Mouse (Mus musculus) G1E (cell line): ENCODE results near the gene Macrod2. TPM values are rescaled to one million over a fixed set of nuclear protein-coding genes. Genes with fewer than 3 reads are reported as not detected.

Source experiments
- ATAC-seq: 2 replicates; pipeline ENCODE4 v1.8.0; 2016; ENCODE audit warnings: mild to moderate bottlenecking; ENCODE audit not compliant: insufficient number of reproducible peaks, poor library complexity, low FRiP score, severe bottlenecking; ENCODE audit errors: extremely low read depth
- DNase-seq: peaks from one replicate; pipeline ENCODE4 v3.0.0; 2012; ENCODE audit warnings: low spot score
- H3K27me3 ChIP-seq: 2 replicates; pipeline ENCODE4 v1.6.1; 2012; ENCODE audit warnings: mild to moderate bottlenecking, low read length, inconsistent platforms; ENCODE audit not compliant: insufficient read depth
- H3K36me3 ChIP-seq: replicated peaks from 2 replicates; pipeline ENCODE3; 2012; ENCODE audit warnings: mild to moderate bottlenecking, inconsistent platforms
- H3K4me1 ChIP-seq: 2 replicates; pipeline ENCODE4 v1.6.1; 2012; ENCODE audit warnings: low read depth, low read length, inconsistent platforms, mixed read lengths; ENCODE audit not compliant: insufficient read depth
- H3K4me3 ChIP-seq: 2 replicates; pipeline ENCODE4 v1.5.1; 2012; ENCODE audit warnings: low read depth, mild to moderate bottlenecking, inconsistent platforms, low read length, moderate library complexity, mixed read lengths
- H3K9me3 ChIP-seq: replicated peaks from 2 replicates; pipeline ENCODE4 v1.6.1; 2012; ENCODE audit warnings: inconsistent platforms
- CTCF ChIP-seq: IDR thresholded peaks from 2 replicates; pipeline ENCODE4 v1.5.1; 2012; ENCODE audit warnings: low read depth, low read length, inconsistent platforms, mixed read lengths
- GATA1 ChIP-seq: IDR thresholded peaks from 2 replicates; pipeline ENCODE4 v1.6.1; 2012; ENCODE audit warnings: borderline replicate concordance, low read length, inconsistent platforms, mixed read lengths
- GATA2 ChIP-seq: IDR thresholded peaks from 2 replicates; pipeline ENCODE4 v1.6.1; 2012; ENCODE audit warnings: low read depth, low read length, inconsistent platforms, borderline replicate concordance
- POLR2AphosphoS5 ChIP-seq: IDR thresholded peaks from 2 replicates; pipeline ENCODE4 v1.6.1; 2012; ENCODE audit warnings: low read depth, low read length, inconsistent platforms; ENCODE audit not compliant: insufficient replicate concordance
- TAL1 ChIP-seq: conservative IDR thresholded peaks from 2 replicates; pipeline ENCODE4 v1.6.1; 2012; ENCODE audit warnings: low read depth, low read length, inconsistent platforms, mixed read lengths
- polyA plus RNA-seq: library from polyadenylated mRNA; stranded (reverse); fragments of >175 nt; gene quantifications from 2 replicates; pipeline ENCODE4 v1.2.3, GENCODE M21; 2012
- total RNA-seq, 2 experiments: library from RNA; stranded (forward) in 1 of 2; stranded (reverse) in 1 of 2; fragments of 200-1000 nt in 1 of 2; fragments of >200 nt in 1 of 2; fragmentation: Nextera tagmentation in 1 of 2; gene quantifications; 2 replicates each; pipeline ENCODE4 v1.2.3; 2014 to 2017

Gene Macrod2
- total and polyA plus RNA-seq, 3 experiments, result 0.38 TPM; not detected in 2

GRCm38 (mm10) chr2:141005616-141006015 is 610.5 kb downstream of the Macrod2 start:
- DNase-seq, result no peak
- Histone ChIP-seq H3K9me3 (no peaks in the 10 kb centered on the region), H3K4me3 (no peak overlapping the region), H3K36me3 (no peaks in the 10 kb centered on the region), H3K4me1 (no peaks in the 10 kb centered on the region), H3K27me3 (no peaks in the 10 kb centered on the region)
- TF ChIP-seq POLR2AphosphoS5 (no peak), GATA1 (no peak), CTCF (no peak), GATA2 (no peak), TAL1 (no peak)
- ATAC-seq, result no peak

DNA sequence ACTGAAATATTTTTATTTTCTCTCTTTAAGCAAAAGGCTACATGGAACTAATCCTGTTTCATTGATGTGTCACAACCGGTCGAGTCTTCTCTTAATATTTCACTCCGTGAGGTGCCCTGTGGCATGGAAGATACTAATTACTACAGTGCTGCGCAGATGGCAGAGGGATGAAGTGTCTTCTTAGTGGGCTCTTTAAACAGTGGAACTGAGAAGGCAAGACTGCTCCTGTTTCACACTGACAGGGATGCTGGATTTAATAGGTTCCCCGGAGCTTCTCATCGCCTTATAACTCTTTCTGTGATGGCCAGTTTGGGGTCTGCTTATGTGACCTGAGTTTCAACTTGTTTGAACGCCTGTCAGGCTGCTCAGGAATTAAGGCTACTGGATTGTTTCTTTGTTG is 612.6 kb downstream of the Macrod2 start:
- Histone ChIP-seq H3K4me1 (no peaks in the 10 kb centered on the region), H3K27me3 (no peaks in the 10 kb centered on the region), H3K4me3 (no peak overlapping the region), H3K9me3 (0 out of 2 replicates have a peak, but pooled peaks cover 3% of the 10 kb centered on the region), H3K36me3 (no peaks in the 10 kb centered on the region)
- no peak for DNase-seq
- ATAC-seq, result no peak
- TF ChIP-seq TAL1 (no peak), POLR2AphosphoS5 (no peak), CTCF (no peak), GATA1 (no peak), GATA2 (no peak)

- Histone ChIP-seq H3K4me1 (no peaks in the 10 kb centered on the region), H3K27me3 (no peaks in the 10 kb centered on the region), H3K9me3 (0 out of 2 replicates have a peak, but pooled peaks cover 3% of the 10 kb centered on the region), H3K36me3 (no peaks in the 10 kb centered on the region), H3K4me3 (no peak overlapping the region)
- DNase-seq (no peak), ATAC-seq (no peak)
- TF ChIP-seq GATA1, result no peak
- no peak for TF ChIP-seq POLR2AphosphoS5
- TF ChIP-seq TAL1, result no peak
- TF ChIP-seq CTCF, result no peak
- TF ChIP-seq GATA2, result no peak
Observed at GRCm38 (mm10) chr2:141008458-141008857, 613.3 kb downstream of the Macrod2 start.

- Histone ChIP-seq H3K36me3 (no peaks in the 10 kb centered on the region), H3K27me3 (no peaks in the 10 kb centered on the region), H3K4me3 (no peak overlapping the region), H3K9me3 (peaks cover 5% of the 10 kb centered on the region; the same call in 1 of the 2 replicates), H3K4me1 (no peaks in the 10 kb centered on the region)
- DNase-seq, result no peak
- no peak for ATAC-seq
- TF ChIP-seq TAL1 (no peak), GATA2 (no peak), CTCF (no peak), POLR2AphosphoS5 (no peak), GATA1 (no peak)
Observed at GRCm38 (mm10) chr2:141013443-141014165, 618.5 kb downstream of the Macrod2 start.

GRCm38 (mm10) chr2:141022971-141023370 is 627.9 kb downstream of the Macrod2 start:
- TF ChIP-seq CTCF, result no peak
- no peak for TF ChIP-seq GATA2
- no peak for TF ChIP-seq POLR2AphosphoS5
- TF ChIP-seq TAL1, result no peak
- no peak for TF ChIP-seq GATA1
- Histone ChIP-seq H3K4me3 (no peak overlapping the region), H3K36me3 (no peaks in the 10 kb centered on the region), H3K27me3 (no peaks in the 10 kb centered on the region), H3K9me3 (no peaks in the 10 kb centered on the region), H3K4me1 (no peaks in the 10 kb centered on the region)
- DNase-seq, result no peak
- no peak for ATAC-seq

GRCm38 (mm10) chr2:141023916-141024315 is 628.8 kb downstream of the Macrod2 start:
- H3K27me3 ChIP-seq, result no peaks in the 10 kb centered on the region
- TF ChIP-seq CTCF (no peak), POLR2AphosphoS5 (no peak), GATA1 (no peak), TAL1 (no peak), GATA2 (no peak)
- DNase-seq (no peak), ATAC-seq (no peak)
- no peak overlapping the region for H3K4me3 ChIP-seq
- no peaks in the 10 kb centered on the region for H3K9me3 ChIP-seq
- H3K4me1 ChIP-seq, result no peaks in the 10 kb centered on the region
- no peaks in the 10 kb centered on the region for H3K36me3 ChIP-seq
